ENCODE assay signal across 16 mouse cellular contexts in the genomic region with DNA sequence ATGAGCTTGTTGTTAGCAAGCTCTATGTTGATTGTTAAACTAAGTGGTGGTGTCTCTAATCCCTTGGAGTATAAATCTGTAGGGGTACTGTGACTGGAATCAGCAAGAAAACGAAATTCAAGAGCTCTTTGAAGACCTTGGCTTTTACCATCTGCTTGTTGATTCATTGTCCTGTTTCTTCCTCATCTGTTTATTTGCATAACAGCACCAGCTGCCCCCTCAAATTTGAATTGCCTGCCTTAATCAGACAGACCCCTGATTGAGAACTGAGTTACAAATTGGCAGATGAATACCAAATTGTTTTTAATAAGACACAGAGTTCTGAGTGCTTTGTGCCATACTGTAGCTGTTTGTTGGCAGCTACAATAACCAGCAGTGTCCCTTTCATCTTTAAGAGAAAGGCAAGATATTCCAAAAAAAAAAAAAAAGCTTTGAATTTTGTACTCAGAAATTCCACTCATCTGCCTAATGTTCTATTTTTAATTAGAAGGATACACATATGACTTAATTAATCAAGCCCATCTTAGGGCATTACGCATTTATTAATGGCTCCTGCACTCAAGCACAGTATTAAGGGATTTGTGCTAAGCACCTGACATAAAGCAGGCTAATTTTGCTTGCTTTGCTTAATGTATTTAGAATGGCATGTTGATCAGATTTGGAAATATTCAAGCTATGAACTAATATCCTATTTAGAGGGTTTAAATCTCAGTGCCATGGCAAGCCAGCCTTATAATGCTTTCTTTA.
DNase-seq lines count a peak whose midpoint lies in the region; ATAC-seq and TF ChIP-seq lines count a peak whose summit lies in the region.
"Had no signal": no experiment of that assay in that cellular context is flagged by ENCODE, and none has a peak within 500 bp of the region (broad histone marks: within the 10 kb centered on the region; RNA-seq: fewer than 3 reads in every experiment).

No protein-coding gene starts in this region.

- H3K9ac ChIP-seq in forebrain, embryonic 13.5 days, result no peak overlapping the region
- no peak overlapping the region for H3K9ac ChIP-seq in hindbrain, embryonic 14.5 days
- H3K9ac ChIP-seq in neural tube, embryonic 14.5 days (replicated peaks; ENCODE audit: low read depth, low read length), result no peak overlapping the region
- no peak overlapping the region for H3K9ac ChIP-seq in lung, postnatal 0 days (replicated peaks; ENCODE audit: low read depth)
- H3K9ac ChIP-seq: liver, embryonic 12.5 days had no signal

- no peak overlapping the region for H3K4me2 ChIP-seq in forebrain, embryonic 13.5 days
- no peak overlapping the region for H3K4me2 ChIP-seq in hindbrain, embryonic 14.5 days (replicated peaks)
- no peak overlapping the region for H3K4me2 ChIP-seq in neural tube, embryonic 14.5 days (ENCODE audit: low read depth, low read length)
- H3K4me2 ChIP-seq in lung, postnatal 0 days (replicated peaks; ENCODE audit: low read depth, low read length), result no peak overlapping the region
- H3K4me2 ChIP-seq: liver, embryonic 12.5 days had no signal

- H3K36me3 ChIP-seq in forebrain, embryonic 13.5 days (ENCODE audit: poor library complexity, severe bottlenecking), result no peaks in the 10 kb centered on the region
- no peaks in the 10 kb centered on the region for H3K36me3 ChIP-seq in hindbrain, embryonic 14.5 days (replicated peaks; ENCODE audit: control insufficient read depth, insufficient read depth)
- no peaks in the 10 kb centered on the region for H3K36me3 ChIP-seq in neural tube, embryonic 14.5 days (ENCODE audit: control insufficient read depth, insufficient read depth, low read length)
- H3K36me3 ChIP-seq in lung, postnatal 0 days (ENCODE audit: insufficient read depth, low read length), result no peaks in the 10 kb centered on the region
- H3K36me3 ChIP-seq: heart, embryonic 10.5 days; liver, embryonic 12.5 days had no signal

- H3K4me1 ChIP-seq in forebrain, embryonic 13.5 days, result peaks cover 11% of the 10 kb centered on the region; the same call in 1 of the 2 replicates
- H3K4me1 ChIP-seq in hindbrain, embryonic 14.5 days (replicated peaks; ENCODE audit: control insufficient read depth, insufficient read depth, low read length), result no peaks in the 10 kb centered on the region
- H3K4me1 ChIP-seq in neural tube, embryonic 14.5 days (ENCODE audit: control insufficient read depth, insufficient read depth, low read length), result no peaks in the 10 kb centered on the region
- H3K4me1 ChIP-seq in lung, postnatal 0 days (ENCODE audit: insufficient read depth, low read depth, low read length), result no peaks in the 10 kb centered on the region
- H3K4me1 ChIP-seq: heart, embryonic 10.5 days; liver, embryonic 12.5 days had no signal

- no peak for TF ChIP-seq EP300 in lung, postnatal 0 days (IDR thresholded peaks at IDR 0.05)

- peak; percentile 95 for ATAC-seq in forebrain, embryonic 13.5 days
- peak; percentile 76 for ATAC-seq in hindbrain, embryonic 14.5 days (ENCODE audit: low FRiP score)
- ATAC-seq in neural tube, embryonic 14.5 days (ENCODE audit: low read depth), result peak; percentile 31; the same call in 1 of the 2 replicates
- ATAC-seq in lung, postnatal 0 days, result no peak
- ATAC-seq: intestine, postnatal 0 days; liver, embryonic 12.5 days had no signal

- no peaks in the 10 kb centered on the region for H3K9me3 ChIP-seq in forebrain, embryonic 13.5 days (replicated peaks)
- H3K9me3 ChIP-seq in hindbrain, embryonic 14.5 days (ENCODE audit: control insufficient read depth, low read length), result no peaks in the 10 kb centered on the region
- H3K9me3 ChIP-seq in neural tube, embryonic 14.5 days (ENCODE audit: control insufficient read depth, low read length), result no peaks in the 10 kb centered on the region
- H3K9me3 ChIP-seq in lung, postnatal 0 days (ENCODE audit: low read length), result no peaks in the 10 kb centered on the region
- H3K9me3 ChIP-seq: heart, embryonic 10.5 days; liver, embryonic 12.5 days had no signal

- H3K27me3 ChIP-seq in forebrain, embryonic 13.5 days, result no peaks in the 10 kb centered on the region
- H3K27me3 ChIP-seq in hindbrain, embryonic 14.5 days (ENCODE audit: control insufficient read depth, insufficient read depth, low read length), result no peaks in the 10 kb centered on the region
- no peaks in the 10 kb centered on the region for H3K27me3 ChIP-seq in neural tube, embryonic 14.5 days (ENCODE audit: control insufficient read depth, insufficient read depth, low read length)
- no peaks in the 10 kb centered on the region for H3K27me3 ChIP-seq in lung, postnatal 0 days (replicated peaks; ENCODE audit: insufficient read depth, low read length)
- H3K27me3 ChIP-seq: liver, embryonic 12.5 days had no signal

- WGBS in forebrain, embryonic 13.5 days, result 21% methylated on average over 2 of the region's 2 CpGs
- 23% methylated on average over 2 of the region's 2 CpGs for WGBS in hindbrain, embryonic 14.5 days
- WGBS in neural tube, embryonic 14.5 days, result 24% methylated on average over 2 of the region's 2 CpGs
- 52% methylated on average over 2 of the region's 2 CpGs for WGBS in lung, postnatal 0 days

- peak; percentile 5 to 7 for DNase-seq in layer of hippocampus, adult 8-10 months (ENCODE audit: low spot score in 2 of 2)
- DNase-seq in layer of hippocampus, postnatal 25 days (ENCODE audit: extremely low spot score in 1 of 2, low spot score in 1 of 2), result no peak
- no peak for DNase-seq in hindbrain, embryonic 14.5 days (ENCODE audit: low spot score)
- DNase-seq in natural killer cell, adult 2 months (ENCODE audit: low spot score in 2 of 2), result no peak
- no peak for DNase-seq in lung, postnatal 0 days (ENCODE audit: low spot score)
- DNase-seq in spleen, postnatal 10 days (ENCODE audit: low spot score in 2 of 2), result no peak
- DNase-seq: adrenal gland, postnatal 14 days; left cerebral cortex, postnatal 4 days; lung, postnatal 10 days; right cerebral cortex, postnatal 4 days; thymus, postnatal 14 days had no signal

- no peak overlapping the region for H3K4me3 ChIP-seq in forebrain, embryonic 13.5 days
- H3K4me3 ChIP-seq in hindbrain, embryonic 14.5 days (replicated peaks; ENCODE audit: low read length), result no peak overlapping the region
- H3K4me3 ChIP-seq in neural tube, embryonic 14.5 days (ENCODE audit: low read depth, low read length), result no peak overlapping the region
- no peak overlapping the region for H3K4me3 ChIP-seq in lung, postnatal 0 days (ENCODE audit: low read depth, low read length)
- H3K4me3 ChIP-seq: heart, embryonic 10.5 days; liver, embryonic 12.5 days had no signal

- no peak for TF ChIP-seq CTCF in lung, postnatal 0 days (IDR thresholded peaks at IDR 0.05)

- H3K27ac ChIP-seq in forebrain, embryonic 13.5 days, result no peak overlapping the region
- no peak overlapping the region for H3K27ac ChIP-seq in hindbrain, embryonic 14.5 days
- H3K27ac ChIP-seq in neural tube, embryonic 14.5 days (ENCODE audit: low read depth, low read length), result no peak overlapping the region
- no peak overlapping the region for H3K27ac ChIP-seq in lung, postnatal 0 days (ENCODE audit: low read length)
- H3K27ac ChIP-seq: heart, embryonic 10.5 days; liver, embryonic 12.5 days had no signal

Comparison
In these comparisons a context has a peak if more than half of its experiments do, and no peak if none do; other contexts are left out.
1. DNase-seq: peak in layer of hippocampus, adult 8-10 months (2 of 2); none in layer of hippocampus, postnatal 25 days (0 of 2), hindbrain, embryonic 14.5 days (single experiment), natural killer cell, adult 2 months (0 of 2), lung, postnatal 0 days (single experiment) and spleen, postnatal 10 days (0 of 2).